Mouse (Mus musculus) frontal cortex, postnatal 14 days (tissue): ENCODE measurements at regions not wholly inside any gene's neighbourhood (a gene's known extent, or its start where the extent isn't known, plus 50 kb on each side); places are given as distances from the start of the nearest gene placed in this dataset.

Experiments
- DNase-seq, 2 experiments: peaks; one replicate each; pipeline ENCODE4 v3.0.0; 2022; ENCODE audit warnings: low spot score in 2 of 2

DNA sequence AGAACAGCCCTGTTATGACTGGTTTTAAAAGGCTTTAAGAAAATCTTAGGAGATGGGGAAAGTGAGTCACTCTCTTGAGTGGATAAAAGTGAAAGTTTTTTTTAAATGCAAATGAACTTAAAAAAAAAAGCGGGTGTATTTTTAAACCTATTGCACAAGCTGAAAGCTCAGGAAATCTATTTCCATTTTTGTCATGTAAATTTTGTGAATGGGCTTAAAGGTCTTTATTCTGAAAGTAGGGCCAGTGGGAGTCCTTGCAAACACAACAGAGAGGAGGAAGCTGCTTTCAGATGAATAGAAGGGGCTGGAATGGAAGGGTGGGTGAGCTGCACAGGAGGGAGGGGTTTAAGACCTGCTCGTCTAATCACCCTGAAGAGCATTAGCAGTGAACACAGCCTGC lies 62.9 kb downstream of the Fam84a start:
- DNase-seq = no peak

DNA sequence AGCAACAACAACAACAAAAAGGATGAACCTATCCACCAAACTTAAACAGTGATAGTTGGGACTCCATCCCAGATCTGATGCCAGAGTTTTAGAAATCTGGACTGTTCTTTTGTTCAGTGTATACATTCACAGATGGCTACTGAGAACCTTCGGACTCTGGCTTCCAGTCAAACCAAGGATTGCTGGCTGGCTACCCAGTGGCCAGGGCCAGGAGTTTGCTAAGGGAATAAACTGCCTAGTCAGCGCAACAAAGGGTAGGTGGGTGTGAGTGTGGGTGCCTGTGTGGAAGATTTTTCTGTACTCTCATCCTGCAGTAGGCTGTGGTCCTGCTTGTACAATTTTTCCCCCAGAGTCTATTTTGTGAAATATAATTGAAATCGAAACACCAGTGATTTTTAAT lies 69.1 kb downstream of the Fam84a start:
- DNase-seq = no peak

DNA sequence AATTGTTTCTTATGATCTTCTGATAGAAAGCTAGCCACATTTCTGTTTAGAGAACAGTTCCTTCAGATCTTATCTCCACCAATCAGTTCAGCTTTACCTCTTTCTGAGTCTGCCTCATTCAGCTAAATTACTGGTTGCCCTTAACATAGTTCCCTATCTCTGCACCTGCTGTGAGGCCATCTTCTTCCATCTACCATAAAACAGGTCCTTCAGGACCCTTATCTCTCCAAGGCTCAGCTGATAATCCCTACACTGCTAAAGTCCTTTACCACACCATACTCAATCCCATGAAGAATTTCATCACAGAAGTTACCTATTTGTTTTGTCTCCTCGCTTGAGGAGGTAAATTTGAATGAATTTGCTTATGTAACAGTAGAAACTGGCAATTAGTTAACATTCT lies 72.0 kb downstream of the Fam84a start:
- no peak for DNase-seq

DNA sequence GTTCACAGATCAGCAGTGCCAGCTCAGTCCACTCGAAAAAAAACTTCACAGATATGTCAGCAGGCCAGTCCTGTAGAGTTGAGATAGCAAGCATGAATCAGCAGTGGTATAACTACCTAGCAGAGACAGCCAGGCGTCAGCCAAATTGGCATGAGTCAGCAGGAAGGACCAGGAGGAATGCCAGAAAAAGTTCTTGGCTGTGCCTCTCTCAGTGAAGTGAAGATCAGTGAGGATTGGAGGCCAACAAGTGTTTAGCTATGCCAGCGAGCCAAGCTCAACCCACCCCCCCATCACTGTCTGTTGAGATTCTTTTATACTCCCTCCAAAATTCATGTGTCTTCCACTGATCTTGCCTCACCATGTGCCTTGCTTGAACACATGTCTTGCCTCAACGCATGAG lies 82.8 kb downstream of the Fam84a start:
- DNase-seq = peak; percentile 10 to 28

DNA sequence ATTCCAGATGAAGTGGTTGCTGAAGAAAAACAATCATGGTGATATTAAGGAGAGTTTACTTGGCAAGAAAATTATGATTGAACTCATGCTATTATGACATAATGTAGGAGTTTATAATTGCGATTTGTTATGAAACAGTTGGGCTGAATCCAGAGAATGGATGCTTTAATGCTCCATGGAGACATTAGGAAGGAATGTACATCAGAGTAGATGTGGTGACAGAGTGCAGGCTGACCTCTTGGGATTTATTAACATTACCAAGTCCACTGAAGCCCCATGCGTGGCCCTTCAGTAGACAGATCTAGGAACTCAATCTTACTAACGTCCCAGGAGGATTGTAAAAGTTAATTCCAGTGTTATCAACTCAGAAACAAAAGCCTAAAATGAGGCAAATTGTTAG lies 86.5 kb downstream of the Fam84a start:
- DNase-seq = no peak

DNA sequence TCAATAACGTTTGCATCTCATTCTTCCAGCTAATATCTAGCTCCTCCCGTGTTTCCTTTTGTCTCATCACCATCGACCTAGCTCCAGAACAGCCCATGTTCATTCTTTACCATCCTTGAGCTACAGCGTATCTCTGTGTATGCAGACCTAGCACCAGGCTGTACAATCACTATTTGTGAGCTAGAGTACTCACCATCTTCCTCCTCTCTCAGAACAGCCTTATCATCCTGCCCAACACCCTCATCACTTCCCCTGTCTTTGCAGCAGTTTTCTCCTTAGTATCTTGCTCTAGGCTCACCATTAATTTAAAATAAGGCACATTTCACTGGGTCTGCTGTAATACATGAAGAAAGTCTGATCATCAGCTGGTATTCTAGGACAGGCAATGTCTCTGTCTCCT lies 88.6 kb downstream of the Fam84a start:
- no peak for DNase-seq

DNA sequence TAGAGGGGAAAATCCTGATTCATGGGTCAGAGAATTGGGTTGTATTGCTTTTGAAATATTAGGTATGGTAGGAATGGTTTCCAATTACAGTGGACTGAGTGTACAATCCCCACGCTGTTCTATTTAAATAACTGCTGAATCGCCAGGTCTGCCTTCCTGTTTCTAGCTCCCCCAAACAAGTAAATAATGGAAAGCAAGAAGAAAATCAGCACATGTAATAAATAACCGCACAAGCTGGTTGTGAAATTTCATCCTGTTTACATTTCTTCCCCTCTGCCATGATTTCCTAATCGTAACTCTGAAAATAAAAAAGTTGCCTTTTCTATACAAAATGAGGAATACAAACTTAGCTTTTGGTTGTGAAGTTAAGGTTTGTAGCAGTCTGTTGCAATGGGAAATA lies 95.7 kb downstream of the Fam84a start:
- DNase-seq = no peak

DNA sequence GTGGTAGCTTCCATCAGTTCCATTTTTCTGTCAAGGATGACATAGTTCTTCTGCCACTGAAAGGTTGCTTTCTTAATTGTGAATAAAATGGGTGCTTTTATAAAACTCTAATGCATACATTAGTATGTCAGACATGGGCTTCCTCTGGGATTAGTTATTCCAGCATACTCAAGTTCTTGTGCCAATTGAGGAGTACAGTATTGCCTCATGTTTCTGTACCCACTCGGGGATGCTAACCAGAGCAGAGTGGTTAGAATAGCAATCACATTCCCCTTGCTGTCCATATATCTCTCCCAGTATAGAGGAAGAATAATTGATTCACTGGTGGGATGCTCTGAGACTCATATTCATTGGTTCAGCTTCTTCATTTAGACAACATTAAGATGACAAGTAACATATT lies 119.5 kb downstream of the Fam84a start:
- no peak for DNase-seq

DNA sequence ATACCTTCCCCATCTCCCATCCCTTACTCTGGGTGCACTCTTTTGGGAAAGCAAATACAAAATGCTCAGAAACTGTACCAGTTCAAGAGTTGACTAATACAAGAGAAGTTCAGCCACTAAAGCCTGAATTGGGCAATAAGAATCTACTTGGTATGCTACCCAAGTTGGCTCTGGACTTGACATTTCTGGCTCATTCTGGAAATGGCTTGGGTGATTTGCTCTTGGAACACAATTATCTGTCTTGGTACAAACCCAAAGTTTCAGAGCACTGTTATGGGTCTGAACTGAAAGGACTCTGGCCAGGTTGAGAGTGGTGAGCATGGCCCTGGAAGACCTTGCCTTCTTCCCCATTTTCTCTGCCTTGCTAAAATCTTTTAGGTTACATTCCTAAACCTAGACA lies 136.6 kb downstream of the Fam84a start:
- DNase-seq = no peak

DNA sequence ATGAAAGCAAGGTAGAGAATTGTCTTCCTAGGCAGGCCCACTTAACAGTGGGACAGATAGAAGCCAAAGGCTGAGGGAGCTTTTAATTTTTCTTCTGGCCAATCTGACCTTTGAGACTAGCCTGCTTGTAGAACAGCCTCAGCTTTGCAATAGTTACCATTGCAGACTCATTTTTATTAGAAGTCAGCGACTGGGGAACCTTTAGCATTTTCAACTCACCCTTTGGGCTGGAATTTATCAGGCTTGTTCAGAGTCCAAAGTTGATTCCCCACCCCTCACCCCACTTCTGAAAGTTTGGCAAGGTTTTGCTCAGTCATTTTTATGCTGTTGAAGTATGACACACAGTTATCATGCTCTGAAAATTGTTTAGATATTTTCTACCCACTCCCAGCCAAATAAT lies 145.9 kb downstream of the Fam84a start:
- DNase-seq = no peak

DNA sequence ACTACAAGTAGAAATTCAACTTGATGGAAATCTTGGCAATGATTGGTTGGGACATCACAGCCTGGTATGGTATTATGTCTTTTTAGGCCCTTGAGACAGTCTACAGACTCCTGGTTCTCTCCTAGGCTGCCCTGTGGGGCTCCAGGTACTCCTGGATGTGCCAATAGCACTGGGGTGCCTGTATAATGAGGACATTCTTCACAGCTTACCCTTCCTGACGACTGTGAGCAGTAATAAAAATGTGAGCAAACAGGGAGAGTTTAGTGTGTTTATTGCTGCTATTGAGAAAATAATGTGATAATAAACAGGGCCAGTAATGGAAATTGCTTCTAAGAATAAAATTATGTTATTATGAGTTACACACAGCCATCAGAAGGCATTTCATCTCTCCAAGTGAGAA lies 150.2 kb downstream of the Fam84a start:
- DNase-seq = no peak

DNA sequence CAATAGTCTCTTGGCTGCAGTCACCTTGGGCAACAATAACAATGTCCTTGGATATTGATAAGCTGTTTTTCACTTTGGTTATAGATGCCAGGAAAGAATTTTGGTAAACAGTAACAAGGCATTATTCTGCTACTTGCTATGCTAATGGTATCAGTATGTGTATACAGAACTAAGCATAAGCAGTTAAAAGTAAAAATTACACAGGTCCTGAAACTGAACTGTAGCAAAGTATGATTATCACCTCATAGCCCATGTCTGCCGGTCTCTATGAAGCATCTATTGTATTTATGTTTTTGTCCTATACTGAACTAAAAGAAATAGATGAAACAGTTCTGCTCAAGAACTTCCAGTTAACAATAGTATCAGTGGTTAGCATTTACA lies 167.5 kb downstream of the Fam84a start:
- DNase-seq = no peak

DNA sequence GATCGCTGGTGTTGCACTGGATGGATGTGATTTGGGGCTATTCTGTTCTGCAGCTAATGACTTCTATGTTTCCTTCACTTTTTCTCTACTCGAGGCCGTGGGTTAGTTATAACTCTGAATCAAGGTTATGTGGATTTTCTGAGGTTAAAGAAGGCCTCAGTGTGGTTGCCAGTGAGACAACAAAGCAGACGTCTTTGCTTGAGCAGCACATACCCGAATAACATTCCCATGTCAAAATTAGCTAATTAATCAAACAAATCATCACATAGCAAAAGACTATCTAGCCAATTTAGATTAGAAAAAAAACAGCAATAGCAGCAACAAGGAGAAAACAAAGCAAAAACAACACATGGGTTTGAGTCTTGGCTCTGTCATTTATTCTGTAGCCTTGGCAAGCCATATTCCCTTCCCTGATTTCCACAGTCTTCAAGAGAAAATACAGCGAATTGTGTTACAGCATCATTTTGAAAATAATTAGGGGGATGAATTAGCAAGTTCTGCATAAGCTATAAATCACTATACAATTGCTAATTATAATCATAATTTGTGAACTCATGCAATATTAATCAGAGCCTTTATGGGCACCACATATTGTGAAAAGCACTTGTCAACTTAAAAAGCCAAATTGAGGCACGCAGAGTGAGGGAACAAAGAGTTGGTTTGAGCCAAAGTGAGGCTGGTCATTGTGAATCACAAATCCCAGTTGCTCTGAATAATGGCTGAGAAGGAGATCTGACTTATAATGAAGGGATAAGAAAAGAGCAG lies 168.0 kb downstream of the Fam84a start:
- DNase-seq = no peak

DNA sequence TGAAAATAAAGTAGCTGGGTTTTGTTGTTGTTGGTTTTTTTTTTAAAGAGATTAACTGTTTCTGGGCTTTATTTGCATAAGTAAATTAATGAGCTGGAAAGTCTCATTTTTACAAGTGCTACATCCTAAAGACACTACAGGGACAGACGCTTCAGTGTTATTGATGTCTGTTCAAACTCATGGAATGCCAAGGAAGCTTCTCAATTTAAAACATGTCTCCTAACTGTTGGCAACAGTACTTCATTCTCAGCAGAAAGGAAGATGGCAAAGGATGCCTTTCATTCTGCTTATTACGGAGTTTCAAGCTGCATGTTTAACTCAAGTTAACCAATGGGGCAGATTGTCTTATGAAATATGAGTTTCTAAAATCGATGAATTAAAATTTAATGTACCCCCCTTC lies 187.3 kb downstream of the Fam84a start:
- no peak for DNase-seq

DNA sequence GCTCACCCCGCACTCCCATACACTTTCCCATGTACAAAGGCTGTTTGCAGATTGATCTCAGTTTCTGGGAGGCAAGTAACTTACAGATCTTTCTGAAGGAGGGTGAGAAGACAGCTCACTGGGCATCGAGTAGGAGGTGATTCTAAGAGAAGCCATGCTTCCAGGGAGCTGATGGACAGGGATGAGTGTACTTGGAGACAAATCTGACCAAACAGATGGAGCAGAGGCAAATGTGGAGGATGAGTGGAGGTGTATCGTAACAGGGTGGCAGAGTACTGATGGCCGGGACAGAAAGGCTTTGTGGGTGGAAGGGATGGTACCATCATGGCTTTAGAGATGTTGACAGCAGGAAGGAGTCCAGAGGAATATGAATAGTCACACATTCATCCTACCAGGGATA lies 212.4 kb downstream of the Fam84a start:
- DNase-seq = peak; percentile 12 to 21

DNA sequence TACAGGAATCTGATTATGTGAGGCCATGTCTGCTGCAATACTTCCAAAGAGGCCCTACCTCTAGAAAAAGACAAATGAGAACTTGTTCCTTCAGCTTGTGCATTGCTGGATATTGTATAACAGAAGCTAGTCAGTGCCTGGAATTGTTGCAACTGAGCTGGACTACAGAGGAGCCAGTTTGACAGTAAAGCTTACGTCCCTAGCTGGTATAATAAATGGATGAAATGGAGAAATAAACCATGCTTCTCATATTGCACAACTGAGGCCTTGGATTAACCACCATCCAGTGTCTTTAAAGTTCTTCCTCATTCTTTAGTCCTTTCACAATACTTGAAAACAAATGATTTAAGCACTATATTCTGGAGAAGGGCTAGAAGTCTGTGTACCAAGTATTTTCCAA lies 230.8 kb downstream of the Fam84a start:
- no peak for DNase-seq

DNA sequence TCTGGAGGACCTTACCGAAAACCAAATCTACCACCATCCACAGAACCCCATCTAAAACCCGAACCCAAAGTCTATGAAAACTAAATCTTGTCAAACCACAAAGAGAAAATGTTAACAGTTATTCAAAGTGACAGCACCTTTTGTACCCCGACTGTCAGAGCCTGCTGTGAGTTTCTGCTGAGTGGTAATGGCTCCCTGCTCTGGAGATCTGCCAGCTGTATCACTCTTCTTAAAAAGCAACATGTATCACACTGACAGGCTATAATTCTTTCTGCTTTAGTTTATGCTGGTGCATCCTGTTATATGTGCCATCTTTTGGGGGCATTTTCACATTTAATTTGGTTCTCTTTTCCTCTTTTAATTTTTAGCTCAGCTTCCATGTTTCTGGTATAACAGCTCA lies 268.5 kb downstream of the Fam84a start:
- DNase-seq = no peak

DNA sequence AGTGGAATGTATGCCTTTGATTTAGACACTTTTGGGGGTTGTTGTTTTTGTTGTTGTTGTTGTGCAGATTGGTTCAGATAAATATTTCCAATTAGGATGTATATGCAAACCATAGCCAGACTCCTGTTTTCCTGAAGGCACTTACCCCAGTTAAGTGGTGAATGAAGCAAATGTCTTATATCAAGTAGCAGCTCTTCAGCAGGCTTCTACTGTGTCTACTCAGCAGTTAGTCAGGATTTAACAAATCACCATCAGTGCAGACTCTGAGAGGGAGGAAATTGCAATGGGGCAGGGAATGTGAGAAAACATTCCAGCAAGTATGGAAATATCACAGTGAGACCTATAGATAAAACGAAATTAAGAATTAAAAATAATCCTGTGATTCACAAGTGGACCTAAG lies 282.7 kb downstream of the Fam84a start:
- DNase-seq = no peak

DNA sequence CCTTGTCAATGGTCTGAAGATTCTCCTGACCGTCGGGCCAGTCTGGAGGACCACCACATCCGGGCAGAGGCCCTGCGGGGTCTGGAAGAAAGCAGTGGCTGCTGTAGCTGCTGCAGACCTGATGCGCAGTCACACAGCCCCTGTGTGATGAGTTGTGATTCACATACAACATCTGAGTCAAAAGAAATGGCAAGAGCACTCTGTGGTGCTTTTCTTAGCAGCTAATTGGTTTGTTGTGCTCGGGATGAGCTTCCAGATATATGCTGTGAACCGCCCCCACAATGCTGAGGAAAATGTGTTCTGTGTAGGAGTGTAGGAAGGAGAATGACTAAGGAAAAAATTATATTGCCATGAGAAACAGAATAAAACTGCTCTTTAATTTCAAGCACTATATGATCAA lies 290.6 kb downstream of the Fam84a start:
- peak; percentile 20 to 42 for DNase-seq

DNA sequence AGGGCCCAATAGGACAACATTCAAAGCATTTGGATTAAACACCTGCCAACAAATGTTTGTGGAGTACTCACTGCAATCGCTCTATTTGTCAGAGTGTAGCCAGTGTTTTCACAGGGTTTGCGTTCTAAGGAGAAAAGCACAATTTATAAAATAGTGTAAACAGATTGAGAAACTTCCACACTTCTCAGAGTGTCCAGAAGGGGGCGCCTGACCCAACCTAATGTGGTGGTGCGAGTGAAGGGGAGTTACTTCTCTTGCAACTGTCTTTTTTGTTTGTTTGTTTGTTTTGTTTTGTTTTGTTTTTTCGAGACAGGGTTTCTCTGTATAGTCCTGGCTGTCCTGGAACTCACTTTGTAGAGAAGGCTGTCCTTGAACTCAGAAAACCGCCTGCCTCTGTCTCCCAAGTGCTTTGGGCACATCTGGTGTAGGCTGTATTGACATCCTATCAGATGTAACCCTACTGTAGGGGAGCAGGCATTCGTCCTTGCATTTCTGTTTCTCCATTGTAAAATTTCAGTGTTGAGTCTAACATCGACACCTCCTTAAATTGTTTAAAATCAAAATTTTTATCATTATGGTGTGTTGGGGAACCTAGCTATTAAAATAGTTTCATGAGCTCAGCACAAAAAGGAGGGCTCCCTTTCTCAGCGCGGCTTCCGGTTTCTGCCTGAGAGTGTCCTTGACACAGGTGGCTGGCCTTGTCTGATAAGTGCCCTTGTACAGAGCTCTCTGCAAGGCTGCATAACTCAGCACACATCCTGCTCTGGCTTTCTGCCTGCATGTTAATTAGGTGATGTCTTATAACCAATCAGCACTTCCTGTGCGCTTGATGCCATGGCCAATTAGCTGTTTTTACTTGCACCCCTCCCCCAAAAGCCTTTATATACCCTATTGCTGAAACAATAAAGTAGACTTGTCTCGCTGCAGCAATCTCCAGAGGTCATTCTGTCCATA lies 307.0 kb downstream of the Fam84a start:
- peak in 1 of 2 experiments; percentile 42 for DNase-seq

DNA sequence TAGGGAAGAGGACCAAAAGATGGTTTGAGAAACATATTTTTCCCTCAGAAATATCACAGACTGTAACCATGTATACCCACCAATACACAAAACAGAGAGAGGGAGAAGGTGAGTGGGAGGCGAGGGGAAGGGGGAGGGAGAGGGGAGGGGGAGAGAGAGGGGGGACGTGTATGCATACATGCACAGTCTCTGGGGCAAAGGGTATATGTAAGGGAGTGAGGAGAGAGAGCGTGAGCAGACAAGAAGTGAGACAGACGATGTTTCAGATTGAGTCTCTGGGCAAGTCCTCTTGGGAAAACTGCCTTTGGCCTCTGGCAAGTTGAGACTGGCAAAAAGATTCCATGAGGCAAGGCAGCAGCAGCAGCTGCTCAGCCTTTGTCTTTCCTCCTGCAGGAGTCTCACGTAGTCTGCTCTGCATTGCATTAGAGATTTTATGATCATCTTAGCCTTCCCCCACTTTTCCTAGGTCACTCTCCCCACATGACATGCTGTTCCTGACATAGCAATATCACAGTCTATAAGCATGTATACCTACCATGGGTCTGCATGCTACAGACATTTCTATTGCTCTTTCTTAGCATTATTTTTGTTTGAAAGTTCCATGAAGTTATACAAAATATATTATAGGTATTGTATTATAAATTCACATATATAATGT lies 308.3 kb downstream of the Fam84a start:
- DNase-seq = no peak

DNA sequence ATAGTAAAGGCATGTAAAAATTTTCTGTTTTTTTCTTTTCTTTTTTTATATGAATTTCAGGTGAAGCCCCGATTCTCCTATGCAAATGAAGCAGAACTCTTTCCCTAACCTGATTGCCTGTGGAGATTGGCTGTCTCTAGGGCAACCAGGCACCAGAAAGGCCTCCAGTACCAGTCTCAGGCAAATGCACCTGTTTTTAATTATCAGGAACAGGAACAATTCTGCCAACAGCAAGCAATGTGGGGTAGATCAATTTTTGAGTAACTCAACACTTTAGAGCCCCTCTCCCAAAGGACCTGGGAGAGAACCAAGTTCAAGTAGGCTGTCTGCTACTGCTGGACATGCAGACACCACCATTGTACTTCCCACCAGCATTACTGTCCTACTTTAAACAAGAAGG lies 310.6 kb downstream of the Fam84a start:
- DNase-seq = no peak

DNA sequence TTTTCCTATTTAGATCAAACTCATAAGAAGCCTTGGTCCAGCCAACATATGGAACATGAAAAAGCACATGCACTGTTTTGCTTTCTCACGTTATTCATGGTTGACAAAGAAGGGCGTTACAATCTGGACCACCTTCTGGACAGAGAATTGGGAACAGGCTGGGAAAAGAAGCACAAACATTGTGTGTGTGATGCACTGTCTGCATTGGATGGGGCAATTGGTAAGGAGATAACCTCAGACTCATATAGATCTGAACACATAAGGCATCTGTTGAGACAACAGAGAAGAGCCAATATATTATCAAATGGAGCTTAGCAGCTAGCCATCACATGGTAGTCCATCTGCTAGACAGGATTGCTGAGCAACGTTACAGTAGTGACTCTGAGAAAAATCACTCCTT lies 317.1 kb downstream of the Fam84a start:
- DNase-seq = no peak
